Mouse (Mus musculus) layer of hippocampus, adult 8-10 months (tissue): ENCODE measurements at regions not wholly inside any gene's neighbourhood (a gene's known extent, or its start where the extent isn't known, plus 50 kb on each side); places are given as distances from the start of the nearest gene placed in this dataset.

Source experiments
- DNase-seq, 2 experiments: peaks; one replicate each; pipeline ENCODE4 v3.0.0; 2022; ENCODE audit warnings: low spot score in 2 of 2

DNA sequence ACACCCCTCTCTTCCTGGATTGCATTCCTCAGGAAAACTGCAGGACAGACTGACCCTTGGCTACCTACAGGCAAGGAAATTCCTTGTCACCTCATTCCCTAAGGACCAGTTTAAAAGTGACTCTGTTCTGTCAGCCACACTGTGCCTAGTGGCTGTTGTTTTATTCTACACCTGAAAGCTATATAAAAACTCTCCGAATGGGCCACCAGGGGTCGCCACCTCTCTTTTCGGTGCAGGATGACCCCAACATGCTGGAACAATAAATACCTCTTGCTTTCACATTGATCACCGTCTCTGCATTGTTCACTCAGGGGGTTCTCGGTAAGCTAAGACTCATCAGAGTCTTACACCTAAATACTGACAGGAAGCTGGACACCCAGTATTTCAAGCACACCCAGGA is 1382.6 kb upstream of the Dsel start:
- peak in 1 of 2 experiments; percentile 1 for DNase-seq

GRCm38 (mm10) chr1:113210095-113210494 is 1345.4 kb upstream of the Dsel start:
- no peak for DNase-seq

DNA sequence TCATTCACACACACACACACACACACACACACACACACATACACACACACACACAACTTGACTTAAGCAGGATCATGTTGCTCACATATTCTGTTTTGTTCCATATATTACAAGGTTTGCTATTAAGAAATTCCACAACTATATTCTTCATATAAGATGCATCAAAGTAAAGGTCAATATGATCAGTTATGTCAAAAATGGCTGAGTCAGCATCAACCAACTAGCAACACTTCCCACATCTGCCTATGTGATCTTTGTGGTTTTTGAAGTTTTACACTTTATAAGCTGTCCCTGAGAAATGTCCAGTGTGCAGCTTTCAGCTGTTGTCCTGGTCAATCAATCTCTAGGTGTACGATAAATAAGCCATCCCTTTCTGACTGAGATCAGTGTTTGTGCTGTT is 1339.3 kb upstream of the Dsel start:
- DNase-seq: no peak

DNA sequence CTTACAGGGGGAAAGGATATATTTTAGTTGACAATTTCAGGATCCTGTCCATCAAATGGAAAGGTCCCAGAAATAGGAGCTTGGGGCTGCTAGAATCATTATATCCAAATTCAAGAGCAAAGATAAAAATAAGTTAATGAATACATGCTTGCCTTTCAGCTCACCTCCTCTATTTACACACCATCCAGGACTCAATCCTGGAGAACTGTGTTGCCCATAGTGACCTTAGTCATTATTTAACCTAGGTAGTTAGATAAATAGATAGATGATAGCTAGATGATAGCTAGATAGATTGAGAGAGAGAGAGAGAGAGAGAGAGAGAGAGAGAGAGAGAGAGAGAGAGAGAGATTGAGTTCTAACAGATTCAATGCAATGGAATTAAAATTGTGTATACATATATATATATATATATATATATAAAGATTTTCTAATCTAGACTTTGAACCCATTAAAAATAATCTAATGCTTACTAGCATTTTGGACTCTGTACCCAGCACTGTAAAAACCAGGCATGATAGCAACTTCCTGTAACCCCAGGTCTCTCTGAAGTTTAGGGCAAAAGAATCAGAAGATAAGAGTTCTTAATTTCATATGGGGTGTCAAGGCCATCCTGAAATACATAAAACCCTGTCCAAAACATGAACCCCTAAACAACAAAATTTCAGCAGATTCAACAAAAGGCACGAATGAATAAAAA is 1329.5 kb upstream of the Dsel start:
- DNase-seq: no peak

GRCm38 (mm10) chr1:113163173-113163572 is 1298.5 kb upstream of the Dsel start:
- DNase-seq: no peak
